Mouse (Mus musculus) small intestine, adult 2 months (tissue): ENCODE data around the gene Icam1. TPM values are rescaled to one million over a fixed set of nuclear protein-coding genes. Genes with fewer than 3 reads are reported as not detected.
"Not testable (repeated sequence)": the region's sequence is repeated elsewhere in the genome, so short reads cannot be mapped to it uniquely, and the experiment has no call there.

ENCODE experiments used
- H3K27ac ChIP-seq: fragments of 200-500 bp; 2 replicates; pipeline ENCODE4 v1.5.1; 2012; ENCODE audit warnings: low read depth, low read length, control low read depth, inconsistent platforms; ENCODE audit not compliant: insufficient read depth
- H3K27me3 ChIP-seq: fragments of 200-500 bp; 2 replicates; pipeline ENCODE4 v1.6.1; 2012; ENCODE audit warnings: mild to moderate bottlenecking, moderate library complexity, low read length, inconsistent platforms; ENCODE audit not compliant: control insufficient read depth, insufficient read depth
- H3K36me3 ChIP-seq: fragments of 200-500 bp; 2 replicates; pipeline ENCODE4 v1.6.1; 2012; ENCODE audit warnings: mild to moderate bottlenecking, low read length, control low read depth, inconsistent platforms; ENCODE audit not compliant: control insufficient read depth, insufficient read depth
- H3K4me1 ChIP-seq: fragments of 200-500 bp; 2 replicates; pipeline ENCODE4 v1.6.1; 2012; ENCODE audit warnings: low read length, inconsistent platforms, mixed read lengths; ENCODE audit not compliant: control insufficient read depth, insufficient read depth, insufficient read length
- H3K4me3 ChIP-seq: fragments of 200-500 bp; 2 replicates; pipeline ENCODE4 v1.5.1; 2012; ENCODE audit warnings: low read depth, mild to moderate bottlenecking, control low read depth, inconsistent platforms, low read length, moderate library complexity
- CTCF ChIP-seq: fragments of 200-500 bp; IDR thresholded peaks from 2 replicates; pipeline ENCODE4 v1.5.1; 2012; ENCODE audit warnings: low read depth, mild to moderate bottlenecking, control low read depth, inconsistent platforms, low read length, moderate library complexity, mixed read lengths; ENCODE audit not compliant: insufficient replicate concordance, insufficient read length; ENCODE audit errors: extremely low read depth
- POLR2A ChIP-seq: fragments of 200-500 bp; IDR thresholded peaks from 2 replicates; pipeline ENCODE4 v1.6.1; 2012; ENCODE audit warnings: low read depth, mild to moderate bottlenecking, control low read depth, inconsistent platforms, low read length, moderate library complexity
- WGBS: fragments of 180-500 bp; shearing (Covaris S2); methylation state at CpG from one replicate; pipeline ENCODE4 v1.1.7; 2018; 5-methylcytosine and 5-hydroxymethylcytosine counted together
- polyA plus RNA-seq: library from polyadenylated mRNA; depleted of rRNA; stranded (reverse); fragments of >200 nt; gene quantifications from 2 replicates; pipeline ENCODE4 v1.2.3, GENCODE M21; 2012

Gene Icam1
- polyA plus RNA-seq, 1 experiment, result 9.4 TPM

- Histone ChIP-seq H3K4me1 (peaks cover 2% of the 10 kb centered on the region; the same call in 1 of the 2 replicates), H3K4me3 (no peak overlapping the region), H3K36me3 (peaks cover 35% of the 10 kb centered on the region), H3K27ac (no peak overlapping the region), H3K27me3 (no peaks in the 10 kb centered on the region)
- 92% methylated on average over 10 of the region's 10 CpGs for WGBS
- TF ChIP-seq CTCF (no peak), POLR2A (no peak)
Measured at GRCm38 (mm10) chr9:21007313-21007952, 8.4 kb upstream of the Icam1 start.

GRCm38 (mm10) chr9:21008007-21008406, 7.8 kb upstream of the Icam1 start:
- TF ChIP-seq POLR2A, result no peak
- no peak for TF ChIP-seq CTCF
- Histone ChIP-seq H3K4me1 (peaks cover 2% of the 10 kb centered on the region; the same call in 1 of the 2 replicates), H3K27ac (no peak overlapping the region), H3K4me3 (no peak overlapping the region), H3K36me3 (peaks cover 35% of the 10 kb centered on the region), H3K27me3 (no peaks in the 10 kb centered on the region)
- 85% methylated on average over 7 of the region's 7 CpGs for WGBS

- Histone ChIP-seq H3K27ac (no peak overlapping the region), H3K4me1 (peaks cover 7% of the 10 kb centered on the region; the same call in 1 of the 2 replicates), H3K36me3 (peaks cover 27% of the 10 kb centered on the region), H3K4me3 (no peak overlapping the region), H3K27me3 (no peaks in the 10 kb centered on the region)
- TF ChIP-seq CTCF (no peak), POLR2A (no peak)
- WGBS, result 22% methylated on average over 2 of the region's 2 CpGs
Measured at GRCm38 (mm10) chr9:21010362-21010761, 5.4 kb upstream of the Icam1 start.

- H3K27me3 ChIP-seq, H3K4me3 ChIP-seq, H3K27ac ChIP-seq, H3K4me1 ChIP-seq: not testable (repeated sequence)
- WGBS, result 56% methylated on average over 9 of the region's 9 CpGs
- H3K36me3 ChIP-seq, result peaks cover 23% of the 10 kb centered on the region
Measured at GRCm38 (mm10) chr9:21010939-21011541, 4.7 kb upstream of the Icam1 start.

- WGBS, result 31% methylated on average over 5 of the region's 5 CpGs
- Histone ChIP-seq H3K4me1 (peaks cover 7% of the 10 kb centered on the region; the same call in 1 of the 2 replicates), H3K27me3 (no peaks in the 10 kb centered on the region), H3K4me3 (no peak overlapping the region), H3K36me3 (peaks cover 18% of the 10 kb centered on the region), H3K27ac (peak overlapping the region; percentile 33; the same call in 1 of the 2 replicates)
- TF ChIP-seq POLR2A (no peak), CTCF (no peak)
Measured at GRCm38 (mm10) chr9:21011846-21012312, 3.9 kb upstream of the Icam1 start.

GRCm38 (mm10) chr9:21012368-21012767, 3.4 kb upstream of the Icam1 start:
- WGBS, result 58% methylated on average over 1 of the region's 1 CpGs
- TF ChIP-seq POLR2A, result no peak
- TF ChIP-seq CTCF, result no peak

GRCm38 (mm10) chr9:21014691-21015570, 854 bp upstream of the Icam1 start:
- no peak for TF ChIP-seq POLR2A
- TF ChIP-seq CTCF, result no peak
- peak overlapping the region; percentile 62 for H3K4me3 ChIP-seq
- no peaks in the 10 kb centered on the region for H3K36me3 ChIP-seq
- H3K27me3 ChIP-seq, result no peaks in the 10 kb centered on the region
- peak overlapping the region; percentile 26 for H3K27ac ChIP-seq
- WGBS, result 8% methylated on average over 29 of the region's 29 CpGs
- H3K4me1 ChIP-seq, result peaks cover 7% of the 10 kb centered on the region

More at GRCm38 (mm10) chr9:21012368-21012767, 3.4 kb upstream of the Icam1 start:
- no peak overlapping the region for H3K4me3 ChIP-seq
- no peaks in the 10 kb centered on the region for H3K27me3 ChIP-seq
- peaks cover 7% of the 10 kb centered on the region for H3K4me1 ChIP-seq
- 0 out of 2 replicates have a peak overlapping the region, but pooled peaks have one; percentile 33 for H3K27ac ChIP-seq
- H3K36me3 ChIP-seq, result peaks cover 13% of the 10 kb centered on the region
